Mouse (Mus musculus) 3T3-L1 (cell line): ENCODE measurements around the gene Ablim1.

Source experiments
- DNase-seq: peaks from one replicate; pipeline ENCODE4 v3.0.0-alpha.2; 2015; ENCODE audit warnings: low read depth, low spot score

Gene Ablim1

GRCm38 (mm10) chr19:56990367-56991111, 324.2 kb downstream of the Ablim1 start:
- DNase-seq, result peak; percentile 48

GRCm38 (mm10) chr19:56989171-56989570, 325.5 kb downstream of the Ablim1 start:
- DNase-seq, result no peak

GRCm38 (mm10) chr19:56984229-56984628, 330.5 kb downstream of the Ablim1 start:
- DNase-seq, result no peak

GRCm38 (mm10) chr19:56983757-56984156, 331.0 kb downstream of the Ablim1 start:
- no peak for DNase-seq
